Mouse (Mus musculus): ENCODE data around the gene Mrps11. TPM values are rescaled to one million over a fixed set of nuclear protein-coding genes. Genes with fewer than 3 reads are reported as not detected.
A peak's percentile ranks its signal among the peaks of the same experiment; 100 is the strongest.

The Mrps11 gene
- total RNA-seq, 2 experiments from 2014 or later: 45.5 to 54.2 TPM

GRCm38 (mm10) chr7:78793895-78794570 is 11.1 kb downstream of the Mrps11 start:
- DNase-seq: no peak

GRCm38 (mm10) chr7:78794571-78795092 is 11.7 kb downstream of the Mrps11 start:
- peak; percentile 13 for DNase-seq

GRCm38 (mm10) chr7:78796624-78797023 is 13.7 kb downstream of the Mrps11 start:
- DNase-seq: no peak

GRCm38 (mm10) chr7:78797843-78798455 is 15.0 kb downstream of the Mrps11 start:
- peak; percentile 19 for DNase-seq

GRCm38 (mm10) chr7:78799730-78800496 is 17.0 kb downstream of the Mrps11 start:
- DNase-seq: no peak

GRCm38 (mm10) chr7:78803841-78804240 is 20.9 kb downstream of the Mrps11 start:
- peak; percentile 31 for DNase-seq

- DNase-seq: no peak
Measured at GRCm38 (mm10) chr7:78807192-78807591, 24.3 kb downstream of the Mrps11 start.

- no peak for DNase-seq
Measured at GRCm38 (mm10) chr7:78813791-78814190, 30.9 kb downstream of the Mrps11 start.

GRCm38 (mm10) chr7:78814766-78815165 is 31.8 kb downstream of the Mrps11 start:
- DNase-seq: no peak

- no peak for DNase-seq
Measured at GRCm38 (mm10) chr7:78818336-78818735, 35.4 kb downstream of the Mrps11 start.

GRCm38 (mm10) chr7:78826682-78827385 is 43.9 kb downstream of the Mrps11 start:
- DNase-seq: no peak

- no peak for DNase-seq
Measured at GRCm38 (mm10) chr7:78827749-78828362, 44.9 kb downstream of the Mrps11 start.

GRCm38 (mm10) chr7:78835656-78836055 is 52.7 kb downstream of the Mrps11 start:
- DNase-seq: no peak

- DNase-seq: no peak
Measured at GRCm38 (mm10) chr7:78837250-78837649, 54.3 kb downstream of the Mrps11 start.

GRCm38 (mm10) chr7:78841601-78842000 is 58.7 kb downstream of the Mrps11 start:
- no peak for DNase-seq

Other genes with a start within 250 kb of the Mrps11 start
- gene Ntrk3, start 45.1 kb upstream of the Mrps11 start, total RNA-seq (2021): 1 to 10 TPM; 4.0 to 5.1 TPM
- 10 to 100 TPM; 43.4 to 45.1 TPM for gene Mrpl46, start 412 bp downstream of the Mrps11 start, total RNA-seq (2021)
- gene Det1, start 64.1 kb downstream of the Mrps11 start, total RNA-seq (2021): 1 to 10 TPM; 6.1 to 8.6 TPM
- 10 to 100 TPM; 33.4 to 33.7 TPM for gene Aen, start 112.7 kb downstream of the Mrps11 start, total RNA-seq (2021)
- 1 to 10 TPM; 3.1 to 6.4 TPM for gene Isg20, start 130.3 kb downstream of the Mrps11 start, total RNA-seq (2021)